Mouse (Mus musculus) brown adipose tissue, adult 24 weeks (tissue): ENCODE measurements around the gene Pex13. TPM values are rescaled to one million over a fixed set of nuclear protein-coding genes. Genes with fewer than 3 reads are reported as not detected.
"Not testable (repeated sequence)": the region's sequence is repeated elsewhere in the genome, so short reads cannot be mapped to it uniquely, and the experiment has no call there.

Experiments
- H3K27ac ChIP-seq: fragments of 200-500 bp; replicated peaks from 2 replicates; pipeline ENCODE4 v1.5.1; 2012; ENCODE audit warnings: low read depth, mild to moderate bottlenecking, low read length
- H3K4me1 ChIP-seq: fragments of 200-500 bp; 2 replicates; pipeline ENCODE4 v1.6.1; 2012; ENCODE audit warnings: low read length, mixed read lengths; ENCODE audit not compliant: control insufficient read depth, insufficient read depth, insufficient read length
- H3K4me3 ChIP-seq: fragments of 200-500 bp; 2 replicates; pipeline ENCODE4 v1.5.1; 2012; ENCODE audit warnings: low read depth, mild to moderate bottlenecking, low read length, moderate library complexity; ENCODE audit not compliant: insufficient read depth
- polyA plus RNA-seq: library from polyadenylated mRNA; stranded (reverse); fragments of >200 nt; gene quantifications from 2 replicates; pipeline ENCODE4 v1.2.4, GENCODE M21; 2012; ENCODE audit not compliant: missing spikeins, insufficient read depth, insufficient read length

The Pex13 gene
- polyA plus RNA-seq, 1 experiment: 149 TPM

DNA sequence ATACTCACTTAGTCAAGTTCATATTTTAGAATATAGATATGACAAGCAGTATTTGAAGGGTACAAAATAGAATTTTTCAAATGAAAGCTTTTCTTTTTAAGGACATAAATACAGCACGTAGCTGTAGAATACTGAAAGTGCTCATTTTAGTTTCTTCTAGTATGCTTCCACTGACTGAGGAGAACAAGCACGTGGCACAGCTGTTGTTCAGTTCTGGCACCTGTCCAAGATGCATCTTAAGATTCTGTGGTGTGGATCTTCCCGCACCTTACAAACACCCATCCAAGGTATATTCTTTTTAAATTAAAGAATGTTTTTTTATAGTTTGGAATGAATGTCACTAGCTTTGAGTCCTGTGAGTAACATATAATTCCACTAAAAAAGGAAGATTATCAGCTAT lies 1.4 kb upstream of the Pex13 start:
- Histone ChIP-seq H3K27ac (no peak overlapping the region; the same call in 1 of the 2 replicates), H3K4me1 (peaks cover 7% of the 10 kb centered on the region; the same call in 1 of the 2 replicates), H3K4me3 (peak overlapping the region; percentile 33; the same call in 1 of the 2 replicates)

DNA sequence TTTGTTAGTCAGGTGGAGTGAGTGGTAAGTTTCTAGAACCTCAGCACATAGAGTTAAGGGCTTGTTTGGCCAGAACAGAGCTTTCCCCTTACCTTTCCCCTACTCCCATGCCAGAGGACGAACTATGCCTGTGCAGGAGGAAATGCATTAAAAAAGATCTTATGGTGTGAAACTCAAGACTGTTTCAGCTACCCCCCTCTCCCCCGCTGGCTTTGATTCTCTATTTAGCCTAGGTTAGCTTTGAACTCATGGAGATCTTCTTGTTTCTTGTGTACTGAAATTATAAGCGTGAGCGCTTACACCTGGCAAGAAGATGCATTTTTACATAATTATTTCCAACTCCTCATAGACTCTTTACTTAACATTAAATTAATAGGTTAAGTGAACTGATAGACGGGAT lies 767 bp upstream of the Pex13 start:
- H3K27ac ChIP-seq: peak overlapping the region; percentile 94

DNA sequence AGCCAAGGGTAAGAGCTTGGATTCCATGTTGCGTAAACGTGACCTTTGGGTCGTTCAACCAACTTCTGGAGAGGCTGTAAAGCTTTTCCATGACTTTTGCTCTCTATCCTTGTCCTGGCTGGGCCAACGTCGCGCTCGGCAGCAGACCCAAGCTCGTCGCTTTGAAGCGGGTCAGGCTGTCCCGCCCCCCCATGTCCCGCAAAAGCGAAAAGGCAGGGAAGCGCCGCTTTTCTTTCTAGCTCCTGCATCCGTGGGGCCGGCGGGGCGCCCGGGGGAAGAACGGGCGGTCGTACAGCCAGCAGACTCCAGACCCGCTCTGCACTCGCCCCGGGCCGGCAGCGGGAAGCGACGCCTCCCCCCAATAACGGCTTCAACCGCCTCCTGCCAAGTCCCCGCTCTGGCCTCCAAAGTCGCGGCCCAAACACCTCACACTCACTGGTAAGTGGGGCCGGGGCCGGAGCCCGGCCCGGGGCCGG lies 410 bp downstream of the Pex13 start, which contains the start of gene Pus10:
Pus10 (plus strand) TSS at position 364 of the 476 bp plus-strand sequence.
- Histone ChIP-seq H3K4me3 (peak within 1 kb of the TSS; percentile 95), H3K27ac (peak within 1 kb of the TSS; percentile 94), H3K4me1 (peaks cover 10% of the 10 kb centered on the region)

More for the DNA sequence above, 767 bp upstream of the Pex13 start:
- peaks cover 8% of the 10 kb centered on the region; the same call in 1 of the 2 replicates for H3K4me1 ChIP-seq
- peak overlapping the region; percentile 95 for H3K4me3 ChIP-seq

DNA sequence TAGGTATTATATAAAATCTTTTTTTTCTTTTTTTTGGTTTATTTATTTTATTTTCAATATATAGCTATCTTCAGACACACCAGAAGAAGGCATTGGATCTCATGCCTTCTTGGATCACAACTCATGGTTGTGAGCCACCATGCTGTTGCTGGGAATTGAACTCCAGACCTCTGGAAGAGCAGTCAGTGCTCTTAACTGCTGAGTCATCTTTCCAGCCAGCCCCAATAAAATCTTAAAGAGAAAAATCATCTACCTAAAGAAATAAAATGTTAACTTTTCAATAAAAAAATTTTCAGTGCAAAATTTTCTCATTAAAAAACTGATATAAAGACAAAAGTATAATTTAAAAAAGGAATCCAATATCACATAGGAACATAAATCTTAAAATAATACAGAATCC lies 1.5 kb downstream of the Pex13 start:
- Histone ChIP-seq H3K4me1 (peaks cover 10% of the 10 kb centered on the region), H3K4me3 (no peak overlapping the region), H3K27ac (0 out of 2 replicates have a peak overlapping the region, but pooled peaks have one; percentile 41)

DNA sequence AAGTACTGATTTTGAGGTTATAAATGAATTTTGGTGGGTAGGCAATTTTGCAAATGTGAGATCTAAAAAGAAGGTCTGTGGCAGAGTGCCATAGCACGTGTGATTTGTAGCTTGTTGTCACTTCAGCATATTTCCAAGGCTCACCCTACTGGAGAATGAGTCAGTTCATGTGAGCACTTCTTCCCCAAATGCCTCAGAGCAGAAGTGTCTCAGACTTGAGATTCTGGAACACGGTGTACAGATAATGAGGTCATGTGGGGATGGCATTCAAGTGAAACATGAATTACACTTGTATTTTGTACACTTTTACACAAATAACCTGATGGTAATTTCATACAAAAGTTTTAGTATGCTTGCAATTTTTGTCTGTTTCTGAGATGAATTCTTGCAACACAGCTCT lies 8.0 kb downstream of the Pex13 start:
- no peak overlapping the region for H3K4me3 ChIP-seq
- H3K27ac ChIP-seq: no peak overlapping the region
- H3K4me1 ChIP-seq: peaks cover 8% of the 10 kb centered on the region

DNA sequence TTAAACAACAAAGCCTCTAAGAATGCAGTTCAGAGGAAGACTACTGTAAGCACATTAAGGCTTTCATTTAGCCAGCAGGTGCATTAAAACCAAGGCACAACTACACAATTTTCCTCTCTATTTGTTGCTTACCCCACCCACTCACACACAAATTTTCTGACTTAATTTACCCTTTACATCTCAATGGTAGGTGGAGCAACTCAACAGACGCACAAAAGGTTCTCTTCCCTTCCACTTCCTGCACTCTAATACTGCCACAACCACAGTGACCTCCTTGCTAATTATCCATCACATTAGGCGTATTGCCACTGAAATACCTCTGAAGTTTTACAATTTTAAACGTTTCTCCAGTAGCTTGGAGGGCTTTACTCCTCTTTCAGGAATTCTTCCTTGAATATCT lies 12.1 kb downstream of the Pex13 start:
- Histone ChIP-seq H3K27ac (no peak overlapping the region), H3K4me3 (no peak overlapping the region), H3K4me1 (no peaks in the 10 kb centered on the region)

DNA sequence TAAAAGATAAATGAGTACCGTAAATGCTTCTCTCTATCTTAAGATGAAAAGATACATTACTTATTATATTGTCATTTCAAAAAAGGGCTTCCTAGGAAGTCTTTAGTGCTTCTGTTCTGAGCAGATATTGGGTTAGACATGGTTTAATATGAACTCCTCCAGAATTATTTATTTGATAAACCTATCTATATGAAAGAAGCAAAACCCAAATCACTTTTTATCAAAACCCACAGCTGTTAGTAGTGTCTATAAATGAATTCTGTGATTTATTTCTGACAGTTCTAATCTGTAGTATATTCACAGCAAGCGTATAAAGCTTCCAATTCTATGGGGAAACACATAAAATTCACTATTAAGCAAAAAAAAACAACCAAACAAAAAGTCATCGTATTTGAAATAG lies 17.9 kb downstream of the Pex13 start:
- H3K27ac ChIP-seq: no peak overlapping the region
- H3K4me3 ChIP-seq: no peak overlapping the region
- H3K4me1 ChIP-seq: no peaks in the 10 kb centered on the region

DNA sequence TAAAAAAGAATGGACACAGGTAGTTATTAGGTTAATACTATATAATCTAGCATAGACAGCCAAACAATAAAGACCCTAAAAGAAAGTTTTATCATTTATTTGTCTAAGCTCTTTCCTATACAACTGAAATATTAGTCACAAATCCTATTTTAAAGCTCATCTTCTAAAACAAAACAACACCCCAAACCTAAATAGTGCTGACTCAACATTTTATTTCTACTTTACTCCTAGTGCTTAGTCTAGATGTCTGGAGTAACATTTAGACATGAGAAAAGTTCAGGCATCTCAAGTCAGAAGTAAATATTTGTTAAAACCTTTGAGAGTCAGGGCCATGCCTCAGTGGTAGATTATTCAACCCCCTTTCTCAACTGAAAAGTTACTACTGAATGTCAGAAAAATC lies 18.3 kb downstream of the Pex13 start:
- no peak overlapping the region for H3K4me3 ChIP-seq
- H3K4me1 ChIP-seq: no peaks in the 10 kb centered on the region
- no peak overlapping the region for H3K27ac ChIP-seq

DNA sequence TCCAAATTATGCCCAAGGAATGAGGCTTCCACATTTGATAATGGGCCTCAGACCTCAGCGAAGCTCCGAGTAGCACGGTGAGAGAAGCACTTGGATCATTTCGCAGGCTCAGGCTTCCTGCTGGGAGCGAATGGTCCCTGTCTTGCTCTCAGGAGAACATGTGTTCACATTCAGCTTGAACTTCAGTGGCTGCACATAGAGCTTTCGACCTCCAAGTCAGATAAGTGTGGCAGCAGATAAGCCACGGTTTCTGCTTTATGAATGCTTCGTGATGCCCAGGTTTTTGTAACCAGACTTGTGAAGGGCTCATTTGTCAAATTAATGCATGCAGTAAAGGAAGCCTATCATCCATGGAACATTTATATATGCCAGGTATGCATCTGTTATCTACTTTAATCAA lies 31.2 kb downstream of the Pex13 start:
- no peak overlapping the region for H3K4me3 ChIP-seq
- H3K27ac ChIP-seq: no peak overlapping the region
- H3K4me1 ChIP-seq: no peaks in the 10 kb centered on the region

DNA sequence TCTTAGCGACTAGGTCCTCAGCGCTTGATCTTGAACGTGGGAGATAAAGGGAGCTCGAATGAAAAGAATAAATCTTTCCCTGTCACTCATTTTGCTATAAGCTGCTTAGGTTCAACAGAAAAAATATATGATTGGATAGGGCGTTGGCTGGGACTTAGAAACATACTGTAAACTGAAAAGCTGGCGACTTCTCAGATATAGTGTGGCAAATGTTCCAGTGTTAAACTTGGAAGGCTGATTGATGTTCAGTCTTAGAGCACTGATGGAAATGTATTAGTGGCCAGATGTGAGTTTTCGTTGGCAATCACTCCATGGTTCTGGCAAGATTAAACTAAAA lies 31.9 kb downstream of the Pex13 start:
- H3K4me3 ChIP-seq: peak overlapping the region; percentile 39
- H3K4me1 ChIP-seq: no peaks in the 10 kb centered on the region
- no peak overlapping the region for H3K27ac ChIP-seq

DNA sequence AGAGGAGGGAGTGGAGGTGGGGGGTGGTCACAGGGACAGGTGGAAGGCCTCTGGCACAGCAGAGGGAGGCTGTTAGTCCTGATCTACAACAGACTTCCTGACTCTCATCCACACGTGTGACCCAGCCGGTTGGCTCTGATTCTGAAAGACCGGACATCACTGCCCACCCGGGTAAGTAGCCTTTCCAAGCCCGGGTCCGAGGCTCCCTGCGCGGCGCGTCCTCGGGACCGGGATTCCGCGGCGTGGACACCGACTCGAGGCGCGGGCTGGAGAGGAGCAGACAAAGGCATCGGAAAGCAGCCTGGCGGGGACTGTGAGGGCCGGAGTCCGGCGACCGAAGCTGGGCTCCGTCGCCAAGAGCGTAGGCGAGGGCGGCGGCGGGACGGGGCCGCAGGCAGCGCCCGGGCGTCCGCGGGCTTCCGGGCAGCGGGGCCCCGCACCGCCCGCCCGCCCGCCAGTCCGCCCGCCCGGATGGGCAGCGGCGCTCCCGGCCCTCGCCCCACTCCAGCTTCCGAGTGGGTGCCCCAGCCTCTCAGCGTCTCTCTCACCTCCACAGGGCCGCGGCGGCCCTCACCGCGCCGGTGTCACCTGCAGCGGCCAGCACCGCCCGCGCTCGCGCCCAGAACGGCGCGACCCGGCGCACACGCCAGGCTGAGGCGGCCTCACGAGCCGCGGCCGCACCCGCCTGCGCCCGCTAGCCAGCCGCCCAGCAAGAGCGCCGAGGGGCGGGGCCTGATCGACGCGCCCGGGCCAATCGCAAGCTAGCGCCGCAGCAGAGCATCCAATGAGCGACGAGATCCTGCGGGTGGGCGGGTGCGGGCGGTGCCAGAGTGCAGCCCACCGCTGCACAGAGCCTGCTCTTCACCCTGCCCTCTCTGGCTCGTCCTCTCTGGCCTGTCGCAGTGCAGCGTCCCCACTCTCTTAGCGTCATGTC lies 32.5 kb downstream of the Pex13 start, which contains the start of gene 0610010F05Rik:
0610010F05Rik (minus strand) TSS at position 695 of the 934 bp plus-strand sequence.
- Histone ChIP-seq H3K27ac (peak within 1 kb of the TSS; percentile 69), H3K4me1 (no peaks in the 10 kb centered on the region), H3K4me3 (peak within 1 kb of the TSS; percentile 96)

DNA sequence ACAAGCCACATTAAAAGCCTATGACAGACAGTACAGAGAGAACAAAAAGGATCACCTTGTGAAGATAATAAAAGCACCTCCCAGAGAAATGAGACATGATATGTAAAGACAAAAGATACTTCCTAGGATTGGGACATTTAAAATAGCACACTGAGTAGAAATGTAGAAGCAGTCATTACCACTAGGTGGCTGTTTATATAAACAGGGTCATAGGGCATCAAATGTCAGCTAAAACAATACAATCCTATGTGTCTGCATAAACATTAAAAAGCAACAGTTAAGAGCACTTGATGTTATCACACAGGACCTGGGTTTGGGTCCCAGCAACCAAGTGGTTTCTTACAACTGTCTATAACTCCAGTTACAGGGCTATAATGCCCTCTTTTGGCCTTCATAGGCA lies 35.1 kb downstream of the Pex13 start:
- H3K4me3 ChIP-seq: no peak overlapping the region
- no peaks in the 10 kb centered on the region for H3K4me1 ChIP-seq
- H3K27ac ChIP-seq: no peak overlapping the region

DNA sequence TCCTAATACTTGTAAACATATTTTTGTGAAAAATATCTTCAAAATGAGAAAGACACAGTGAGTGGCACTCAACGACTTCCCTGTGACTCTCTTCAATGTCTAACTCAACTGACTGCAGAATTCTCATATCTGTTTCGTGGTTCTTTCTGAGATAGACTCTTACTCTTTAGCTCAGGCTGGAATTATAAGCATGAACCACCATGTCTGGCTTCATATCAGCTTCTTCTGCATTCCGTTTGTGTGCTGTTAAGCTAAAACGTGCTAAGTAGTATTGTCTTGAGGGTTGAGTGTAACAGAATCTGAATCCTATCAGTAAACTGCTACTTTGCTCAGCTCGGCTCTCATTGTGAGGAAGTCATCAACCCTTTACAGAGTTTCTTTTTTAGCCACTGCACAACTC lies 46.8 kb downstream of the Pex13 start:
- Histone ChIP-seq H3K27ac (no peak overlapping the region), H3K4me1 (no peaks in the 10 kb centered on the region), H3K4me3 (no peak overlapping the region)

DNA sequence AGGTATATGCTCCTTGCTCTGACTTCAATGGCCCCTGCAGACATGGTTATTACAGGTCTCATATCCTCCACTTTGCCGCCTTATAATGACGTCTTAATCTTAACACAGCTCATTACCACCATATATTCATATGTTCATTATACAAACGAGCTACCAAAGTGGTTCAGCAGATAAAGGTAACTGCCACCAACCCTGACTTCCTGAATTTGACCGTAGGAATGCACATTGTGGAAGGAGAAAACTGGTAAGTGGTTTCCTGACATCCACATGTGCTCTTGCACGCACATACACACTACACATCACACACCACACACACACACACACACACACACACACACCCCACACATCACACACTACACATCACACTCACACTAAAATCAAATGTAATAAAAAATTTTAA lies 51.2 kb downstream of the Pex13 start:
- Histone ChIP-seq H3K4me1 (no peaks in the 10 kb centered on the region), H3K4me3 (no peak overlapping the region), H3K27ac (no peak overlapping the region)

DNA sequence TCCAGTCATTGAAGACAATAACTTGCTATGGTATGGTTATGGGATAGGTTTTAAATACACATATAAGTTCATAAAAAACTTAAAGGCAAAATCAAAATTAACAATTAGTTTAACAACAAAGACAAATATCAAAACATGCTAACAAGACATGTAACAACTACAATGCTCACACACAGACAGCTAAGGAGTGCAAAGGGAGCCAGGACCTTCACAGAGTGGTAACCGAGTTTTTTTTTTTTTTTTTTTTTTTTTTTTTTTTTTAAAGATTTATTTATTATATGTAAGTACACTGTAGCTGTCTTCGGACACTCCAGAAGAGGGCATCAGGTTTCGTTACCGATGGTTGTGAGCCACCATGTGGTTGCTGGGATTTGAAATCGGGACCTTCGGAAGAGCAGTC lies 58.5 kb downstream of the Pex13 start:
- H3K27ac ChIP-seq, H3K4me1 ChIP-seq, H3K4me3 ChIP-seq: not testable (repeated sequence)
